Mouse (Mus musculus) brain, embryonic 14.5 days (tissue): ENCODE measurements at regions not wholly inside any gene's neighbourhood (a gene's known extent, or its start where the extent isn't known, plus 50 kb on each side); places are given as distances from the start of the nearest gene placed in this dataset.

Experiments used
- CTCF ChIP-seq: fragments of 200-500 bp; IDR thresholded peaks from 2 replicates; pipeline ENCODE4 v1.5.1; 2012; ENCODE audit warnings: inconsistent platforms, mild to moderate bottlenecking, moderate library complexity, borderline replicate concordance; ENCODE audit not compliant: insufficient read depth, insufficient read length; ENCODE audit errors: extremely low read depth
- POLR2A ChIP-seq: fragments of 200-500 bp; IDR thresholded peaks from 2 replicates; pipeline ENCODE4 v1.6.1; 2012; ENCODE audit warnings: mild to moderate bottlenecking, inconsistent platforms, borderline replicate concordance; ENCODE audit not compliant: poor library complexity, insufficient read depth, insufficient read length, severe bottlenecking; ENCODE audit errors: extremely low read depth

DNA sequence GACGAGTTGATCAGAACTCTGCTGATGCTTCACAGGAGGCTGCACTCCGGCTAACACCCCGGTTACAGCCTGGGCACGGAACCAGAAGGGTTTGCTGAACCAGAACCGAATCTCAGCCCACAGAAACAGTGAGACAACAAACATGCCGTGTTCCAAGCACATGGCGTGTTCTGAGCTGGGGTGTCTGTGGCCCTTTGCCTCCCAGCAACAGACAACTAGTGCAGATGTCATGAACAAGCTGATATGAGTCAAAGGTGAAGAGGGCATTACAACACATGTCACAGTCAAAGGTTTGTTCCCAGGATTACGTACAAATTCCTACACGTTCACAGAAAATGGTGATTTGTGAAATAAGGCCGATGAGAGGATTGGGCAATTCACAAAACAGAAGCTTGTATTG is 61.8 kb upstream of the Plcb1 start:
- TF ChIP-seq CTCF (no peak), POLR2A (no peak)
